Mouse (Mus musculus): Measurements from ENCODE around the gene Map3k11.
"Not testable (repeated sequence)": the region's sequence is repeated elsewhere in the genome, so short reads cannot be mapped to it uniquely, and the experiment has no call there.

Map3k11 gene

DNA sequence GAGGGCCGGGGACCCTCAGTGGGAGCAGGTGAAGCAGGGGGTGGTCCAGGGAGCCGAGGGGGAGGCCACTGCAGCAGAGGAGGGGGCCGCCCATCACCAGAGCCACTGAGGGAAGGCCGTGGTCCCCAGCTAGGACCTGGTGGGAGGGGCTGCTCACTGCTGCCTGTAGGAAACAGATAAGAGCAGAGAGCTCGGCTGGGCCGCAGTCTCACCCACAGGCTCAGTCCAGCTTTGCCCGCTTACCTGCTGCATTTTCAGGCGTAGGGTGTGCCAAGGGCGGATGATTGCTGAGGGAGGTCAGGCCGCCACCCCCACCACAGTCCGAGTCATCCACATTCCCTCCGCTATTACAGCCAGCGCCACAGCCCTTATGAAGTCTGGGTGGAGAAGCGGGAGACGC lies 23.1 kb upstream of the Map3k11 start:
- no peak for DNase-seq (ENCODE audit: low spot score in 2 of 2)

GRCm38 (mm10) chr19:5666386-5666785 lies 22.2 kb upstream of the Map3k11 start:
- DNase-seq (ENCODE audit: low spot score in 2 of 2): no peak

DNA sequence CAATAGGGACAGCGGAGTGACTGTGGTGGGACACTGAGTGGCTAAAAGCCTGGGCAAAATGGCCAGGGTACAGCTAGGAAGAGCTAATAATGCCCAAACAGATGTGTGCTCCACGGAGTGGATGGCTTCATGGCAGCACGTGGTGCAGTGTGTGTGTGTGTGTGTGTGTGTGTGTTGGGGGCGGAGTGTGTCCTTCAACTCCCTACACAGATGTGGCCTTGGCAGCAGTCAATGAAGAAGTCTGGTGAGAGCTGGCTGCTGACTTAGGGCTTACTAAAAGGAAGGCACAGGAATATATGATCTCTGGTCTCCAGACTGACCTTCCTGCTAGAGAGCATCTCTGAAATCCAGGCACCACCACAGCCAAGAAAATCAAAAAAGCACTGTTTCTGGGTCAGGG lies 20.2 kb upstream of the Map3k11 start:
- DNase-seq (ENCODE audit: low spot score in 2 of 2): no peak

GRCm38 (mm10) chr19:5680432-5680831 lies 8.1 kb upstream of the Map3k11 start:
- DNase-seq (ENCODE audit: low spot score in 2 of 2): no peak

- no peak for DNase-seq (ENCODE audit: low spot score in 2 of 2)
Observed at GRCm38 (mm10) chr19:5684236-5684635, 4.3 kb upstream of the Map3k11 start.

- DNase-seq (ENCODE audit: low spot score in 2 of 2): no peak
Observed at GRCm38 (mm10) chr19:5684985-5685384, 3.6 kb upstream of the Map3k11 start.

DNA sequence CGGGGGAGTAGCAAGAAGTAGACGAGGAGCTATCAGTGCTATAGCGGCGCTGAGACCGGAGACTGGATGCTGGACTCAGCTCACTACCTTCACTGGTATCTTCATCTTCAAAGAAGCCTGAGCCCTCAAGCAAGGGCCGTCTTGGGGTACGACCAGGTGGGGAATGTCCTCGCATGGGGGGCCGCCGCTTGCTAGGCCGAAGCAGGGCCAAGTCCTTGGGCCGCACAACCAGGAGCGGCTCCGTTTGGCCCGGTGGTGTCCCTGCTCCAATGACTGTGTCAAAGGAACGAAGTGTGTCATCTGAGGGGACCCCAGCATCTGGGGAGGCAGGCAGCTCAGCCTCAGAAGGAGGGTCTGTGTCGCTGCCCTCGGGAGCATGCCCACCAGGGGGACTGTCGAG lies 3.1 kb upstream of the Map3k11 start:
- DNase-seq (ENCODE audit: low spot score in 2 of 2): no peak

- no peak for DNase-seq (ENCODE audit: low spot score in 2 of 2)
Observed at GRCm38 (mm10) chr19:5685861-5686260, 2.7 kb upstream of the Map3k11 start.

DNA sequence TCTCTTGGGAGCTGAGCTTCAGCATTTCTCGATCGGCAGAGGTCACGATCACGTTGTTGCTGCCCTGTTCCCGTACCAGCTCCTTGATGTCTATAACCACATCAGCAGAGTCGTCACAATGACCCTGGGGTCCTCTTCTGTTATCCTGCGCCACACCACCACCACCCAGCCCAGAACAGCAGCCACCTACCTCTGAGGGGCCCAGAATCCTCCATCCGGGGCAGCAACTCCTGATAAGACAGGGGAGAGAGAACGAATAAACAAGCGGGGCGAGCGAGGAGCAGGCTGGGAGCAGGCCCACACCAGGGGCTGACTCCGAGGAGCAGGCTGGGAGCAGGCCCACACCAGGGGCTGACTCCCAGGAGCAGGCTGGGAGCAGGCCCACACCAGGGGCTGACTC lies 2.1 kb upstream of the Map3k11 start:
- DNase-seq (ENCODE audit: low spot score in 2 of 2): no peak

DNA sequence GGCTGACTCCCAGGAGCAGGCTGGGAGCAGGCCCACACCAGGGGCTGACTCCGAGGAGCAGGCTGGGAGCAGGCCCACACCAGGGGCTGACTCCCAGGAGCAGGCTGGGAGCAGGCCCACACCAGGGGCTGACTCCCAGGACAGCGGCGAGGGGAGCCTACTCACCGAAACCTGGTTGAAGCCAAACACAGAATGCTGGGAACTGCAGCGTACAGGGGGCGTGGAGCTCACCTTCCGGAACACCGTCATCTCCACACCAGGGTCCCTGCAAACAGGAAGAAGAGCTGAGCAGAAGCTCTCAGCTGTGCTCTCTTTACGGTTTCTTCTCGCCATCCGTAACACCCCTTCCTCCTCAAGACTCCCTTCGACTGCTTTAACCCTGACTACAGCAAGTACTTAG lies 1.6 kb upstream of the Map3k11 start:
- DNase-seq (ENCODE audit: low spot score in 2 of 2): not testable (repeated sequence)

DNA sequence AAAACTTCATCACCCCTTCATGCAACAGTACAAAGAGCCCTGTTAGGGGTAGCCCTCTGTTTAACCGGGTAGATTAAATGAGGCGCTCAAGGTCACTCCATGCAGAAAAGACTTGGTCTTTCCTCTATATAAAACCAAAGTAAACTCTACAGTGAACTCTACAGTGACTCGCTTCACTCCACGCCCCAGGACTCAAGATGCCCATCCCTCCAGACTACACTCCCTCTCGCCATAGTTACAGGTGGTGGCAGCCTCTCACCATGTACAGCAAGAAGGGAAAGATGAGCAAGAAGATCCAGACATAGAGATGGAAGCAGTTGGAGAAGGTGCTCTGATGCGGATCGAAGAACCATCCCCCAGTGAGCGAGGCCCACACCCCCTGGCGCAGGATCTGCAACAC lies 804 bp upstream of the Map3k11 start:
- no peak for DNase-seq (ENCODE audit: low spot score in 2 of 2)

GRCm38 (mm10) chr19:5689088-5689428 lies 516 bp downstream of the Map3k11 start:
- no peak for DNase-seq (ENCODE audit: low spot score in 2 of 2)

GRCm38 (mm10) chr19:5689565-5690342 lies 1.2 kb downstream of the Map3k11 start:
- peak; percentile 75 to 79 for DNase-seq (ENCODE audit: low spot score in 2 of 2)

DNA sequence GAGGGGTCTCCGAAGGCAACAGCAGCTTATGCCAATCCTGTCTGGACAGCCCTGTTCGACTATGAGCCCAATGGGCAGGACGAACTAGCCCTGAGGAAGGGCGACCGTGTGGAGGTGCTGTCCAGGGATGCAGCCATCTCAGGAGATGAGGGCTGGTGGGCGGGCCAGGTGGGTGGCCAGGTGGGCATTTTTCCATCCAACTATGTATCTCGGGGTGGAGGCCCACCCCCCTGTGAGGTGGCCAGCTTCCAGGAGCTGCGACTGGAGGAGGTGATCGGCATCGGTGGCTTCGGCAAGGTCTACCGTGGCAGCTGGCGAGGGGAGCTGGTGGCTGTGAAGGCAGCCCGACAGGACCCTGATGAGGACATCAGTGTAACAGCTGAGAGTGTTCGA lies 1.8 kb downstream of the Map3k11 start:
- DNase-seq (ENCODE audit: low spot score in 2 of 2): no peak

DNA sequence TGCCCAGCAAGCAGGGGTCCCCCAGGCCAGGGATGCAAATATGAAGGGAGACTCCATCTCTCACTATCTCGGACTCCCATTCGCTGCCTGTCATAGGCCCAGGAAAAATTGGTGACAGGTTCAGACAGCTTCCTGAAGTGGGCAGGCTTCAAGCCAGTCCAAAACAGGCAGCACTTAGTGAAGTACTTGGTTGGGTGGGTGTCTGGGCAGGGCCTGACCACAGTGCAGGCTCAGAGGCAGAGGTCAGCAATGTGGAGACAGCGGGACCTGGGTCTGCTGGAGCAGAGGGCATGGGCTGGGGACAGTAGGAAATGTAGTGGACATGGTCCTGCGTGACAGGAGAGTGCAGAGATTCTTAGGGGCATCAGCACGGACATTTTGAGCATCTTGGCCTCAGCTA lies 3.1 kb downstream of the Map3k11 start:
- DNase-seq (ENCODE audit: low spot score in 2 of 2): no peak

DNA sequence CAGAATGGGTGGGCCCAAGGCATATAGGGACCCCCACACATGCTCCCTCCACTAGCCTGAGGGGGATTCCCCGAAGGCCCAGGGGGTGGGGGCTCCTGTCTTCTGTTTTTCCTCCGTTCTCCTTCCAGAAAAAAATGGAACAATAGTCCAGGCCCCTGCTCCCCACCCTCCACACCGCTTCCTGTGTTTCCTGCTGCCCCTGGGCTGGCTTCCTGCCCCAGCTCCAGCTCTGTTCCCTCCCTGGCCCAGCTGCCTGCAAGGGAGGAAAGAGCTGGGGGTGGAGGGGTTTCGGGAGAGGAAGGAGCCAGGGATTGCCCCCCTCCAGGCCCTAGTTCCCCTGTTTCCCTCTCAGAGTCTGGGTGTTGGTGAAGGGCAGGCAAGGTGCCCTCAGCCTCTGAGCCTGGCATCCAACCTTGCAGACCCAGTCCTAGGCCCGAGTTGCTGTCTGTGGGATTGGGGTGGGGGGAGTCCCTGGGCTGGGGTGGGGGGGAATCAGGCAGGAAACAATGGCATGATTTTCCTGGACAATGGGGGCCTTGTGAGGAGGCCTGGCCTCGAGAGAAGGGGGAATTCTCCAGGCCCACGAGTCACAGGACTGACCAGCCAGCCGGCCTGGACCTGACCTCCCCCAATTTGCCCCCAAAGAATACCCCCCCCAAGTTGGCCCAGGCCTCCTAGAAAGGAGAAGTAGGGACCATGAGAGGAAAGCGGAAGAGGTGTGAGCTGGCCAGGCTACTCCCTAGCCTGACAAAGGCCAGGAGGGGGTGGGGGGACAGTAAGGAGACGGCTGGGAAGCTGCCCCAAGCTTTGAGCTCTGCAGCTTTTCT lies 3.8 kb downstream of the Map3k11 start:
- no peak for DNase-seq (ENCODE audit: low spot score in 2 of 2)

GRCm38 (mm10) chr19:5692913-5693396 lies 4.4 kb downstream of the Map3k11 start:
- no peak for DNase-seq (ENCODE audit: low spot score in 2 of 2)

- no peak for DNase-seq (ENCODE audit: low spot score in 2 of 2)
Observed at GRCm38 (mm10) chr19:5693801-5694200, 5.3 kb downstream of the Map3k11 start.

DNA sequence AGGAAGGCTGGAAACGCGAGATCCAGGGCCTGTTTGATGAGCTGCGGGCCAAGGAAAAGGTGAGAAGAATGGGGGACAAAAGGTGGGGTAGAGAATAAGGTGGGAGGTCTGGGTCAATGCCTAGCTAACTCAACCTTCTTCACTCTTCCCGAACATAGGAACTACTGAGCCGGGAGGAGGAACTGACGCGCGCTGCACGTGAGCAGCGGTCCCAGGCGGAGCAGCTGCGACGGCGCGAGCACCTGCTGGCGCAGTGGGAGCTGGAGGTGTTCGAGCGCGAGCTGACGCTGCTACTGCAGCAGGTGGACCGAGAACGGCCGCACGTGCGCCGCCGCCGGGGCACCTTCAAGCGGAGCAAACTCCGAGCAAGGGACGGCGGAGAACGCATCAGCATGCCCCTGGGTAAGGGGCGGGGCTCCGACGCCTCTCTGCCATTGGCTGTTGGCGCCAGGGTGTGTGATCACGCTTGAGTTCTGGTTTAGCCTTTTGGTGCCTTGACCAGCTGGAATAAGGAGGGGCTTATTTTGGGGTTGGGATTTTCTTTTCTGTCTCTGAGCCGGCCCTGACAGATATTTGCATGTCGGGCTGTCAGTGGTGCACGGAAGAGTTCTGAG lies 7.4 kb downstream of the Map3k11 start:
- no peak for DNase-seq (ENCODE audit: low spot score in 2 of 2)

- DNase-seq (ENCODE audit: low spot score in 2 of 2): no peak
Observed at GRCm38 (mm10) chr19:5704163-5704800, 15.7 kb downstream of the Map3k11 start, which contains the start of gene Kcnk7. Gene Kcnk7 (plus strand): TSS chr19:5704367.

GRCm38 (mm10) chr19:5704801-5705571 lies 16.4 kb downstream of the Map3k11 start:
- DNase-seq (ENCODE audit: low spot score in 2 of 2): no peak

All from right cerebral cortex, adult 2 months (tissue).